Mouse (Mus musculus): ENCODE results near the gene Serf2.

DNA sequence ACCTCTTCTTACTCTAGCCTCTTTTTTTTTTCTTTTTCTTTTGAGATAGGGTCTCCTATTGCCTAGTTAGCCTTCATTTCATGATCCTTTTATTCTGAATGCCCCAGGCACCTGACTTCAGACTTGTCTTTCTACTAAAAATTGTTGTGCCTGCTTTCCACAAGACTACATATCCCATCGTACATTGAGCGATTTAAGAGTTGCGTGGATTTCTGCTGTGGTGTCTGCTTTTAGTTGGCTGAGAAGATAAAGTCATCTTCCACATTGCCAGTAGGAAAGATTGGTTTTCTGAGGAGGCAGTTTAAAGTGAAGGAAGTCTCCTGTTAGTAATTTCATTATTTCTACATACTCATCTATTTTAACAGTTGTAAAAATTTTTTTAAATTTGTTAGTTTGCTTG is 33.4 kb upstream of the Serf2 start:
- TF ChIP-seq POLR2A (IDR thresholded peaks at IDR 0.05; ENCODE audit: insufficient read length, low read depth), result no peak
- TF ChIP-seq USF1 (IDR thresholded peaks at IDR 0.05; ENCODE audit: low read depth), result no peak
- no peak for TF ChIP-seq TCF12 (IDR thresholded peaks at IDR 0.05; ENCODE audit: insufficient read depth, poor library complexity, severe bottlenecking)
- TF ChIP-seq MAX (IDR thresholded peaks at IDR 0.05; ENCODE audit: low read depth), result no peak
- no peak for TF ChIP-seq E2F4 (IDR thresholded peaks at IDR 0.05; ENCODE audit: insufficient read depth)
- no peak for TF ChIP-seq REST (IDR thresholded peaks at IDR 0.05; ENCODE audit: insufficient read depth, insufficient read length)
- no peak for TF ChIP-seq TCF3 (IDR thresholded peaks at IDR 0.05; ENCODE audit: insufficient read length, low read depth)
- no peak for TF ChIP-seq SRF (IDR thresholded peaks at IDR 0.05; ENCODE audit: control insufficient read depth, insufficient read length, low read depth)
- no peak for TF ChIP-seq MYOG (IDR thresholded peaks at IDR 0.05; ENCODE audit: control insufficient read depth in 1 of 3, insufficient read depth in 1 of 3, insufficient read length in 2 of 3, low read depth in 2 of 3)
- TF ChIP-seq MYOD1 (IDR thresholded peaks at IDR 0.05; ENCODE audit: control insufficient read depth in 1 of 3, insufficient read length in 2 of 3, low read depth in 2 of 3), result no peak

Measured in myocyte (in vitro differentiated cells).